Comparison of ENCODE assay signal across 8 mouse cellular contexts in the genomic region with DNA sequence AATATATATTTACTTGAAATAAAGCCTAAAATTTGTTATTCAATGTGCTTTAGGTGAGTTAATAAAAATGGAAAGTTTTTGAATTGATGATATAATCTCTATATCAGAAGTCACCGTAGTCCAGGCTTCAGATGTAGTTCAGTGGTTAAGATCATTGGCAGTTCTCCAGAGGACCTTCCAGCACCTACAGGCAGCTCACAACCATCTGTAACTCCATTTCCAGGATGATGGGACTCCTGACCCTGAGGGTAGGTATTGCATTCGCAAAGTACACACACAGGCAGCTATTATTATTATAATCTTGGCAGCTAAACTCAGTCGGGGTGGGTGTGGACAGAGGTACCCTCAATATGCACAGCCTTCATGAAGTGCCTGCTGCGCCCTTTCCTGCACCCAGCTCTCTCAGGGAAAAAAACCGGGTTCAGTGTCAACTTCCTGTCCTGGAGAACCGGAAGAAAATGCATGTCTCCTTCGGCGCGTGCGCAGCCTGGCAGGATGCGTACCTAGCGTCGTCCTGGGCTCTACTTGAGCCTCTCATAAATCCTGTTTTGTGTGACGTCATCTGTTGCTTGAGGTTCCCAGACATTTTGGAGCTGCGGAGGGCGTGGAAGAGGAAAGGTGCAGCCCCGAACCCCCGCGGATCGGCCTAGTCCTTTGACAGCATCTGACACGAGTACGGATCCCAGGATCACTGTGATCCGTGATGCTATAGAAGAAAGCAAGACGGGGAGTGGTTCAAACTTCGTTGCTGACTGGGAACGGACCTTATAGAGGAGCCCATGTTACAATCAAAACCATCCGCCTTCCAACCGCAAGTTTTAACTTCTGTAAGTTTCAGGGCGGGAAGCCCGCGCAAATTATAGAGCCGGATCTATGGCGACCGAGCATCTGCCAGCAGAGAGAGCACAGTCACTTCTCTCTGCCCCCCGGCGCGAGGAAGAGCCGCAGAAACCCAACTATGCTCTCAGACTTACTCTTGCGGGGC. TPM values are rescaled to one million over a fixed set of nuclear protein-coding genes. Genes with fewer than 3 reads are reported as not detected.
DNase-seq lines count a peak whose midpoint lies in the region; ATAC-seq lines count a peak whose summit lies in the region.

Wdr5b (plus strand) TSS at position 551 of the 985 bp plus-strand sequence.

- peak within 1 kb of the TSS; percentile 69 for H3K4me2 ChIP-seq in heart, embryonic 14.5 days (ENCODE audit: low read length)
- H3K4me2 ChIP-seq in liver, embryonic 13.5 days: peak within 1 kb of the TSS; percentile 83
- peak within 1 kb of the TSS; percentile 69 for H3K4me2 ChIP-seq in stomach, embryonic 16.5 days (ENCODE audit: low read depth, low read length)

- peak within 1 kb of the TSS; percentile 88 for H3K9ac ChIP-seq in heart, embryonic 14.5 days (ENCODE audit: low read length)
- H3K9ac ChIP-seq in liver, embryonic 13.5 days: peak within 1 kb of the TSS; percentile 78
- peak within 1 kb of the TSS; percentile 85 for H3K9ac ChIP-seq in stomach, embryonic 16.5 days (ENCODE audit: low read length)

- peak; percentile 98 for ATAC-seq in CD4-positive, CD25-positive, alpha-beta regulatory T cell, adult 4 months
- ATAC-seq in heart, embryonic 14.5 days (ENCODE audit: insufficient number of reproducible peaks, insufficient read depth, low FRiP score, low read depth): peak; percentile 91
- ATAC-seq in liver, embryonic 13.5 days (ENCODE audit: low read depth): peak; percentile 96
- peak; percentile 98 for ATAC-seq in stomach, embryonic 16.5 days (ENCODE audit: insufficient read depth, low FRiP score)

- H3K36me3 ChIP-seq in heart, embryonic 14.5 days (ENCODE audit: control insufficient read depth, insufficient read depth, low read length): peaks cover 49% of the 10 kb centered on the region
- H3K36me3 ChIP-seq in liver, embryonic 13.5 days: peaks cover 29% of the 10 kb centered on the region
- peaks cover 16% of the 10 kb centered on the region for H3K36me3 ChIP-seq in stomach, embryonic 16.5 days (ENCODE audit: control insufficient read depth, insufficient read depth, low read length)

- 2% methylated on average over 39 of the region's 39 CpGs for WGBS in heart, embryonic 14.5 days
- WGBS in liver, embryonic 13.5 days (ENCODE audit: insufficient replicate concordance): under 1% methylated on average over 39 of the region's 39 CpGs
- 1% methylated on average over 39 of the region's 39 CpGs for WGBS in stomach, embryonic 16.5 days

- H3K9me3 ChIP-seq in heart, embryonic 14.5 days (ENCODE audit: control insufficient read depth, low read length): no peaks in the 10 kb centered on the region
- no peaks in the 10 kb centered on the region for H3K9me3 ChIP-seq in liver, embryonic 13.5 days (replicated peaks)
- H3K9me3 ChIP-seq in stomach, embryonic 16.5 days (replicated peaks; ENCODE audit: control insufficient read depth, low read length): no peaks in the 10 kb centered on the region

- peaks cover 9 to 28% of the 10 kb centered on the region in 2 experiments for H3K4me1 ChIP-seq in heart, embryonic 14.5 days (ENCODE audit: control insufficient read depth in 2 of 2, insufficient read depth in 2 of 2, low read length in 2 of 2)
- peaks cover 16% of the 10 kb centered on the region for H3K4me1 ChIP-seq in liver, embryonic 13.5 days (replicated peaks)
- H3K4me1 ChIP-seq in stomach, embryonic 16.5 days (ENCODE audit: control insufficient read depth, insufficient read depth, low read length): peaks cover 12% of the 10 kb centered on the region

- peak; percentile 70 for DNase-seq in c-Kit-negative CD71-positive TER-119-positive erythroid progenitor cells, embryonic 14.5 days (ENCODE audit: low read depth, low spot score)
- peak; percentile 94 for DNase-seq in fibroblast of lung, adult 2 months (ENCODE audit: low read depth)
- peak; percentile 95 for DNase-seq in kidney, postnatal 14 days
- DNase-seq in liver, embryonic 13.5 days: peak; percentile 84
- DNase-seq in neural tube, embryonic 10.5 days (ENCODE audit: extremely low spot score, low spot score): peak; percentile 77

- peak within 1 kb of the TSS; percentile 78 to 90 for H3K27ac ChIP-seq in heart, embryonic 14.5 days (replicated peaks in 1 of 2; ENCODE audit: control insufficient read depth in 1 of 2, insufficient read depth in 1 of 2, low read depth in 2 of 2, low read length in 2 of 2)
- peak within 1 kb of the TSS; percentile 82 for H3K27ac ChIP-seq in liver, embryonic 13.5 days
- H3K27ac ChIP-seq in stomach, embryonic 16.5 days (ENCODE audit: low read length): peak within 1 kb of the TSS; percentile 87

- no peaks in the 10 kb centered on the region for H3K27me3 ChIP-seq in heart, embryonic 14.5 days (ENCODE audit: control insufficient read depth, insufficient read depth, low read length)
- no peaks in the 10 kb centered on the region for H3K27me3 ChIP-seq in liver, embryonic 13.5 days
- no peaks in the 10 kb centered on the region for H3K27me3 ChIP-seq in stomach, embryonic 16.5 days (ENCODE audit: control insufficient read depth, insufficient read depth, low read length)

- peak within 1 kb of the TSS; percentile 67 to 72 for H3K4me3 ChIP-seq in heart, embryonic 14.5 days (ENCODE audit: control insufficient read depth in 1 of 2, insufficient read depth in 1 of 2, low read depth in 1 of 2, low read length in 2 of 2)
- H3K4me3 ChIP-seq in liver, embryonic 13.5 days (replicated peaks): peak within 1 kb of the TSS; percentile 70
- peak within 1 kb of the TSS; percentile 73 for H3K4me3 ChIP-seq in stomach, embryonic 16.5 days (replicated peaks; ENCODE audit: low read length)

RNA-seq across cellular contexts. Expression of gene Wdr5b, which starts in this region (rescaled TPM):
- 1 to 10 TPM; 4.4 to 8.5 TPM for polyA plus RNA-seq in CD4-positive, CD25-positive, alpha-beta regulatory T cell, adult 4 months (2017; shearing (Covaris generic))
- 7.8 and 7.9 TPM in 2 replicates for polyA plus RNA-seq in heart, embryonic 14.5 days (2014; fragmentation: Nextera tagmentation; extraction: Ambion mirVana)
- 2.9 and 3.6 TPM in 2 replicates for polyA plus RNA-seq in liver, embryonic 13.5 days (2015; fragmentation: Nextera tagmentation; extraction: Ambion mirVana)
- 7.1 and 8.0 TPM in 2 replicates for polyA plus RNA-seq in stomach, embryonic 16.5 days (2015; fragmentation: Nextera tagmentation; extraction: Ambion mirVana)

Comparison
In these comparisons a context has a peak if more than half of its experiments do, and no peak if none do; other contexts are left out.
1. Peak in every context shown above with its lines: DNase-seq, ATAC-seq, H3K4me3 ChIP-seq and H3K27ac ChIP-seq.